Mouse (Mus musculus) intestine, embryonic 14.5 days (tissue): ENCODE data around the gene Ghr. TPM values are rescaled to one million over a fixed set of nuclear protein-coding genes. Genes with fewer than 3 reads are reported as not detected.
A peak's percentile ranks its signal among the peaks of the same experiment; 100 is the strongest.

Source experiments
- ATAC-seq: fragments of 200-750 bp; cut with Nextera tagmentation; replicated peaks from 2 replicates; pipeline ENCODE4 v1.8.0; 2017; ENCODE audit warnings: low read depth, moderate number of reproducible peaks, moderate TSS enrichment, moderate library complexity; ENCODE audit not compliant: low FRiP score, low TSS enrichment
- DNase-seq: peaks from one replicate; pipeline ENCODE4 v3.0.0-alpha.2; 2018; ENCODE audit warnings: low spot score
- H3K27ac ChIP-seq: fragments of 300-500 bp; sonication (generic); 2 replicates; pipeline ENCODE4 v1.5.1; 2014; ENCODE audit warnings: low read depth, mild to moderate bottlenecking, control low read depth
- H3K27me3 ChIP-seq: fragments of 300-500 bp; sonication (generic); replicated peaks from 2 replicates; pipeline ENCODE4 v1.6.1; 2014; ENCODE audit warnings: low read length, control low read depth; ENCODE audit not compliant: control insufficient read depth, insufficient read depth
- H3K36me3 ChIP-seq: fragments of 300-500 bp; sonication (generic); 2 replicates; pipeline ENCODE4 v1.6.1; 2014; ENCODE audit warnings: low read length, control low read depth; ENCODE audit not compliant: control insufficient read depth, insufficient read depth
- H3K4me1 ChIP-seq: fragments of 300-500 bp; sonication (generic); replicated peaks from 2 replicates; pipeline ENCODE4 v1.6.1; 2014; ENCODE audit warnings: low read length, control low read depth, mixed read lengths; ENCODE audit not compliant: control insufficient read depth, insufficient read depth
- H3K4me2 ChIP-seq: fragments of 300-500 bp; sonication (generic); 2 replicates; pipeline ENCODE4 v1.6.1; 2014; ENCODE audit warnings: low read length
- H3K4me3 ChIP-seq: fragments of 300-500 bp; sonication (generic); 2 replicates; pipeline ENCODE4 v1.5.1; 2014; ENCODE audit warnings: low read depth, low read length, control low read depth, mixed read lengths
- H3K9ac ChIP-seq: fragments of 300-500 bp; sonication (generic); 2 replicates; pipeline ENCODE4 v1.6.1; 2014; ENCODE audit warnings: mild to moderate bottlenecking, low read length
- H3K9me3 ChIP-seq: fragments of 300-500 bp; sonication (generic); 2 replicates; pipeline ENCODE4 v1.6.1; 2016; ENCODE audit warnings: low read length, control low read depth; ENCODE audit not compliant: control insufficient read depth
- WGBS: fragments of 180-500 bp; shearing (Covaris S2); extraction: QIAGEN DNeasy Blood & Tissue Kit; methylation state at CpG from one replicate; pipeline ENCODE4 v1.1.7; 2014; 5-methylcytosine and 5-hydroxymethylcytosine counted together
- polyA plus RNA-seq: library from polyadenylated mRNA; unstranded; fragments of >200 nt; fragmentation: Nextera tagmentation; extraction: Ambion mirVana; gene quantifications from 2 replicates; pipeline ENCODE4 v1.2.1, GENCODE M21; 2014

Gene Ghr
- 114 and 115 TPM in 2 replicates for polyA plus RNA-seq

DNA sequence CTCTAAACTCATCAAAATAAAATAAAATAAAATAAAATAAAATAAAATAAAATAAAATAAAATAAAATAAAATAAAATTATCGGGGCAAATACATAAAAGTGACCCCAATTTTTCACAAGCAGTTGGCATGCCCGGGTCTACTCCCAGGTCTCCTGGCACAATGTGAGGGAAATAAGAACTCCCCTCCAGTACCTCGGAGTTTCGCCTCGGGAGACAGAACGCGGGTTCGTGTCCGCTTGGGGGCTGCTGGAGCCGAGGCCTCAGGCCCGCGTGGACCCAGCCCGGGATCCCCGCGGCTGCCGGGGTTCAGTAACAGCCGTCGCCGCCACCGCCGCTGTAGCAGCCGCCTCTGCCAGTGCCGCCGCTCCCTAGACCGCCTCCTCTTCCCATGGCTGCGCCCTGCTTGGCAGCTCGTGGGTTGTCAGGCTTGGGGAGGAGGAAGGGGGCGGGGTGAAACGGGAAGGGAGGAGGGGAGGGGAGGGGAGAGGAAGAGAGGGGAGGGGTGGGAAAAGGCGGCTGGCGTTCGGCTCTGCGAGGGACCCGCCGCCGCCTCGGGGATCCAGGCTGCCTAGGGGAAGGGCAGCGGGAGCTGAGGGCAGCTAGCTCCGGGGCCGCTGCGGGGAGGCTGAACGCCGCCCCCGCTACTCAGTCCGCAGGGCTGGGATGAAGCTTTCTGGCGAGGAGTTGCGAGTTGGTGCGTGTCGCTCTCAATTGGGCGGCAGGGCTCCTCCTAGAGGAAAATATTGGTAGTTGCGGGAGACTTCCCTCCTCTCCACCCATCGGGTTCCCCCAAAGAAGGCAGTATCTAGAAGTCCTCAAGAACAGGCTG, at the start of gene Ghr:
Gene Ghr, minus strand, starts transcription at position 686 of the 830 bp plus-strand sequence.
- H3K36me3 ChIP-seq = no peaks in the 10 kb centered on the region; the same call in 1 of the 2 replicates
- peak; percentile 84 for ATAC-seq
- peak within 1 kb of the TSS; percentile 96 for H3K27ac ChIP-seq
- 0% methylated on average over 48 of the region's 52 CpGs for WGBS
- peak; percentile 92 for DNase-seq
- H3K4me1 ChIP-seq = peaks cover 45% of the 10 kb centered on the region
- H3K4me2 ChIP-seq = peak within 1 kb of the TSS; percentile 64
- H3K4me3 ChIP-seq = peak within 1 kb of the TSS; percentile 80
- H3K9me3 ChIP-seq = no peaks in the 10 kb centered on the region
- no peaks in the 10 kb centered on the region for H3K27me3 ChIP-seq
- peak within 1 kb of the TSS; percentile 92 for H3K9ac ChIP-seq

DNA sequence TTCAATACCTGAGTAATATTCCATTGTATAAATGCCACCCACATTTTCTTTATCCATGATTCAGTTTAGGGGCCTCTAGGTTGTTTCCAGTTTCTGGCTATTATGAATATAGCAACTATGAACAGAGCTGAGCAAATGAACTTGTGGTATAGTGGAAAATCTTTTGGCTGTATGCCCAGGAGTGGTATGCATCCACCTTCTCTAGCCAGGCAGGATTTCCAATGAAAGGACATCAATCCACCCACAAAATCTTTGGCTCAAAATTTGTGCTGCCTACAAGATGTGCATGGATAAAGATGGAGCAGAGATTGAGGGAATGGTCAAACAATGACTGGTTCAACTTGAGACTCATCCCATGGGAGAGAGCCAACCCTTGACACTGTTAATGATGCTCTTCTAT, 39.5 kb upstream of the Ghr start:
- H3K27me3 ChIP-seq = no peaks in the 10 kb centered on the region
- ATAC-seq (no peak), DNase-seq (no peak)
- H3K9me3 ChIP-seq = no peaks in the 10 kb centered on the region
- H3K4me2 ChIP-seq = no peak overlapping the region
- no peak overlapping the region for H3K9ac ChIP-seq
- H3K4me1 ChIP-seq = no peaks in the 10 kb centered on the region
- H3K36me3 ChIP-seq = no peaks in the 10 kb centered on the region
- H3K4me3 ChIP-seq = no peak overlapping the region
- no peak overlapping the region for H3K27ac ChIP-seq

DNA sequence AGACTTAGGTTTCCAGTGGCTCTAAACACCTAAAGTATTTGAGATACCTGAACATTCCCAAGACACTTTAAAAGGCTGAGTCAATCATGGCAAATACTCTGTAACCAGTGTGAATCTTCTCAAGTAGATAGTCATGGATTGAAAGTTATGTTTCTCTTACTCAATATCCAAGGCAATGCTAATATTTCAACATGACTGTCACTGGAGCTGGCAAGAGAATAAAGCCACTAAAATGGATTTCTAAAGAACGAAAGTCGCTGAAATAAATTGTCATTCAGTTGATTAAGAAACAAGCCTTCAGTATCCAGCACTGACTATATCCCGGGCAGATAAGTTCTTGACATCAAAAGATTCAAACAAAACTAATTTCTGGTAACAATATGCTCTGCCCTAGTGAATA, 37.1 kb upstream of the Ghr start:
- Histone ChIP-seq H3K4me1 (no peaks in the 10 kb centered on the region), H3K4me2 (no peak overlapping the region), H3K27ac (no peak overlapping the region), H3K4me3 (no peak overlapping the region), H3K9ac (no peak overlapping the region), H3K9me3 (no peaks in the 10 kb centered on the region), H3K27me3 (no peaks in the 10 kb centered on the region), H3K36me3 (no peaks in the 10 kb centered on the region)
- DNase-seq = no peak
- ATAC-seq = no peak
- 89% methylated on average over 3 of the region's 3 CpGs for WGBS

DNA sequence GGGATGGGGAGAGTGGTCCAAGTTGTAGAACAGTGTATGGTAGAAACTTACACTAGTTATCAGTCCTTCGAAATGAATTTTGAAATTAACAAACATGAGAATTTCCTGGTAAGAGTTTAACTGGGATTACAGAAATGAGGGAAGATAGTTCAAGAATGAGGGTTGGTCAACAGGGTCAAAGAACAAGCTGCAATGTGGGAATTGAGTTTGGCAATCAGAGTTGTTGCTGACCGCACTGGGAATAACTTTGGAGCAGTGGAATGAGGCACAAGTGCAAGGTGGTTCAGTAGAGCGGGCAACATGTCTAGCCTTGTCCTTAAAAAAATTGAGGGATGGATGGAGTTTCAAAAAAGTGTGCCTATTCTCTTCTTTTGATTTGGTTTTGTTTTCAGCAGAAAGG, 35.0 kb upstream of the Ghr start:
- H3K4me3 ChIP-seq = no peak overlapping the region
- H3K4me1 ChIP-seq = no peaks in the 10 kb centered on the region
- H3K9ac ChIP-seq = no peak overlapping the region
- no peak overlapping the region for H3K27ac ChIP-seq
- no peak overlapping the region for H3K4me2 ChIP-seq
- ATAC-seq (no peak), DNase-seq (no peak)
- H3K27me3 ChIP-seq = no peaks in the 10 kb centered on the region
- no peaks in the 10 kb centered on the region for H3K9me3 ChIP-seq
- H3K36me3 ChIP-seq = no peaks in the 10 kb centered on the region
- WGBS = 90% methylated on average over 3 of the region's 3 CpGs

DNA sequence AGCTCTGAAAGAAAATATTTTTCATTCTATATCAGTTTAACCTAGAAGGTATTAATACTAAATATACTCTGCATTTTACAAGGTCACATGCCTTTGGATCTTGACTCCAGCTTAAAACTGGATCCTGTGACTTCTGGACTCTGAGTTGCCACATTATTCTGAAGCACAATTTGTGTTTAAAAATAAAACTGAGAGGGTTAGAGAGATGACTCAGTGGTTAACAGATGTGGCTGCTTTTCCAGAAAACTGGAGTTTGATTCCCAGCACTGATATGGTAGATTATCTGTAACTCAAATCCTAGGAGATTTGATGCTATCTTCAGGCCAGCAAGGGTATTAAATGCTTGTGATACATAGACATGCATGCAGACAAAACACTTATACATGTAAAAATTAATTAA, 28.7 kb upstream of the Ghr start:
- H3K27ac ChIP-seq = no peak overlapping the region
- no peaks in the 10 kb centered on the region for H3K27me3 ChIP-seq

DNA sequence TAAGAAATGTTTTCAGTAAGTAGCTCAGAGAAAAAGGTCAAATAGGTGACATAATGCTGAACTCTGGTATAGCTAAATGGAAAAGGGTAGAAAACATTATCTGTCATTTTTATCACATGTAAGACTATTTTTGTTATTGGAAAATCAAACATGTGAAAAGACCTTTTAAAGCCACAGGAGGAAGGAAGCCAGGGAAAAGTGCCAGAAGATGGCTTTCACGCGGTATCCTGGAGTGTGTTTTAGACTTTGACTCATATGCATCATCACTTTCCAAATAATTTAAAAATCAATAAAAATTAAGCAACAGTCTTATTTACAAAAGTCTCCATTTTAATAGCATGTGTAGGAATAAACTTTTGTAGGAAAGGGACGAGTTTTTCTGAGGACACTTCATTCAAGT, 24.7 kb upstream of the Ghr start:
- Histone ChIP-seq H3K9ac (no peak overlapping the region), H3K4me1 (no peaks in the 10 kb centered on the region), H3K4me2 (no peak overlapping the region), H3K27me3 (no peaks in the 10 kb centered on the region), H3K36me3 (no peaks in the 10 kb centered on the region), H3K27ac (no peak overlapping the region), H3K9me3 (no peaks in the 10 kb centered on the region), H3K4me3 (no peak overlapping the region)
- ATAC-seq = no peak
- 81% methylated on average over 3 of the region's 3 CpGs for WGBS
- DNase-seq = no peak

More for the DNA sequence above, 28.7 kb upstream of the Ghr start:
- no peak overlapping the region for H3K4me3 ChIP-seq
- ATAC-seq (no peak), DNase-seq (no peak)
- H3K4me1 ChIP-seq = no peaks in the 10 kb centered on the region
- no peak overlapping the region for H3K4me2 ChIP-seq
- no peaks in the 10 kb centered on the region for H3K36me3 ChIP-seq
- no peaks in the 10 kb centered on the region for H3K9me3 ChIP-seq
- H3K9ac ChIP-seq = no peak overlapping the region

DNA sequence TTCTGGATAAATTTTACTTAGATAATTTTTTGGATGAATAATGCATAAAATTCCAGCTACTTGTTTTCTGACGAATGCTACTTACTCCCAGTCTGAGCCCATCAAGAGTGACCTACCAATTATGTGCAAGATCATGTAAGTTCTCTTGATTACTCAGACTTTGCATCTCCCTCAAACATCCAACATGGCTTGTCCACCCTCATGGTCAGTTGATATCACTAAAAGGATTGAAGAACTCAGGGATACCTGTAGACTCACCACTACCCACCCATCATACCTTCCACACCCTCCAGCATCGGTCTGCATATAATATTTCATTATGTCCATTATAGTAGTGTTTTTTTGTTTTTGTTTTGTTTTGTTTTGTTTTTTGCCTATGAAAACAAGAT, 18.8 kb upstream of the Ghr start:
- Histone ChIP-seq H3K4me1 (peaks cover 3% of the 10 kb centered on the region; the same call in 1 of the 2 replicates), H3K36me3 (no peaks in the 10 kb centered on the region), H3K4me2 (no peak overlapping the region), H3K27me3 (no peaks in the 10 kb centered on the region), H3K4me3 (no peak overlapping the region), H3K9me3 (no peaks in the 10 kb centered on the region), H3K9ac (no peak overlapping the region), H3K27ac (no peak overlapping the region)
- 76% methylated on average over 2 of the region's 2 CpGs for WGBS
- DNase-seq (no peak), ATAC-seq (peak; percentile 43)

DNA sequence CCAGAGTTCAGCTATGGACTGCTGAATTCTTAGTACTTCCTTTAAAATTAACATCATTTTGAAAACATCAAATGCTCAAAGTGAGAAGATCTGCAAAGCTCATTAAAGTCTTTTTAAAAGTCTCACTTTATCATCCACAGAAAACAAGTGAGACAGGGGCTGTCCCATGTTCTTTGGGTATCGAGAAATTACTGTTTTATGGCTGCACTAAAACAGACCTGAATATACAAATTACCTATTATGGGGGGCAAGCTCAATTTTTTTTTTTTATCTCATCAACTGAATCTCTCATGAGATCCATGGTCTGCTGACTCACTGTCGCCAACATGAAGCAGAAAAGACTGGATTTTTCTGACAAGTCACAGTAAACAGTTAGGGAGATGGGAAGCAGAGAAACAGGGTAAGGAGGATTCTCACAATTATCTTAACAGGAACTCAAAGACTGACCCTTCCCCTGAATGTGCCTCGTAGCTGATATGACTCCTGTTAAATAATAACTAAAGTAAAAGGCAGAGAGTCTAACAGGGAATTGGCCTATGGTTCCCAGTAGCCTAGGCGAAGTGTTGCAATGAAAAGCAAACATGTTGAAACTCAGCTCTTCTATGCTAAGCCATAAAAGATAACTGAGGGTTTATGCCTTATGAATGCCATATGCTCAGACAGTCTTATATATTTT, 18.3 kb upstream of the Ghr start:
- no peak overlapping the region for H3K4me2 ChIP-seq
- DNase-seq = no peak

More for the DNA sequence above, 18.3 kb upstream of the Ghr start:
- peak; percentile 75 for ATAC-seq
- Histone ChIP-seq H3K4me3 (no peak overlapping the region), H3K9ac (no peak overlapping the region), H3K27me3 (no peaks in the 10 kb centered on the region), H3K36me3 (no peaks in the 10 kb centered on the region), H3K9me3 (no peaks in the 10 kb centered on the region), H3K4me1 (peaks cover 3% of the 10 kb centered on the region; the same call in 1 of the 2 replicates), H3K27ac (no peak overlapping the region)
- WGBS = 31% methylated on average over 4 of the region's 4 CpGs
